Mouse (Mus musculus): ENCODE data around the gene Gp1bb.

The Gp1bb gene

GRCm38 (mm10) chr16:18622019-18622418 is at the start of gene Gp1bb:
TSS of gene Gp1bb (minus strand) at chr16:18622403.
- no peak for DNase-seq (ENCODE audit: low spot score in 2 of 2)

GRCm38 (mm10) chr16:18669914-18670313 is 47.7 kb upstream of the Gp1bb start:
- DNase-seq (ENCODE audit: low spot score in 2 of 2): no peak

- DNase-seq (ENCODE audit: low spot score in 2 of 2): no peak
Observed at GRCm38 (mm10) chr16:18658597-18658996, 36.4 kb upstream of the Gp1bb start.

GRCm38 (mm10) chr16:18655372-18656098 is 33.3 kb upstream of the Gp1bb start:
- peak in 1 of 2 experiments; percentile 18 for DNase-seq (ENCODE audit: low spot score in 2 of 2)

GRCm38 (mm10) chr16:18653290-18654160 is 31.3 kb upstream of the Gp1bb start:
- DNase-seq (ENCODE audit: low spot score in 2 of 2): no peak

- DNase-seq (ENCODE audit: low spot score in 2 of 2): no peak
Observed at GRCm38 (mm10) chr16:18649126-18649525, 26.9 kb upstream of the Gp1bb start.

- DNase-seq (ENCODE audit: low spot score in 2 of 2): no peak
Observed at GRCm38 (mm10) chr16:18645329-18645728, 23.1 kb upstream of the Gp1bb start.

GRCm38 (mm10) chr16:18644485-18644884 is 22.3 kb upstream of the Gp1bb start:
- no peak for DNase-seq (ENCODE audit: low spot score in 2 of 2)

GRCm38 (mm10) chr16:18643406-18643998 is 21.3 kb upstream of the Gp1bb start:
- no peak for DNase-seq (ENCODE audit: low spot score in 2 of 2)

- no peak for DNase-seq (ENCODE audit: low spot score in 2 of 2)
Observed at GRCm38 (mm10) chr16:18642897-18643296, 20.7 kb upstream of the Gp1bb start.

GRCm38 (mm10) chr16:18642291-18642690 is 20.1 kb upstream of the Gp1bb start:
- no peak for DNase-seq (ENCODE audit: low spot score in 2 of 2)

GRCm38 (mm10) chr16:18639382-18639929 is 17.3 kb upstream of the Gp1bb start:
- no peak for DNase-seq (ENCODE audit: low spot score in 2 of 2)

GRCm38 (mm10) chr16:18638396-18638795 is 16.2 kb upstream of the Gp1bb start:
- no peak for DNase-seq (ENCODE audit: low spot score in 2 of 2)

GRCm38 (mm10) chr16:18636804-18637203 is 14.6 kb upstream of the Gp1bb start:
- DNase-seq (ENCODE audit: low spot score in 2 of 2): no peak

- no peak for DNase-seq (ENCODE audit: low spot score in 2 of 2)
Observed at GRCm38 (mm10) chr16:18636401-18636800, 14.2 kb upstream of the Gp1bb start.

GRCm38 (mm10) chr16:18633333-18633732 is 11.1 kb upstream of the Gp1bb start:
- DNase-seq (ENCODE audit: low spot score in 2 of 2): no peak

GRCm38 (mm10) chr16:18632816-18633215 is 10.6 kb upstream of the Gp1bb start:
- no peak for DNase-seq (ENCODE audit: low spot score in 2 of 2)

- DNase-seq (ENCODE audit: low spot score in 2 of 2): no peak
Observed at GRCm38 (mm10) chr16:18632059-18632458, 9.9 kb upstream of the Gp1bb start.

- no peak for DNase-seq (ENCODE audit: low spot score in 2 of 2)
Observed at GRCm38 (mm10) chr16:18631141-18631540, 8.9 kb upstream of the Gp1bb start.

GRCm38 (mm10) chr16:18630291-18630690 is 8.1 kb upstream of the Gp1bb start:
- no peak for DNase-seq (ENCODE audit: low spot score in 2 of 2)

- peak; percentile 18 to 38 for DNase-seq (ENCODE audit: low spot score in 2 of 2)
Observed at GRCm38 (mm10) chr16:18629390-18630231, 7.4 kb upstream of the Gp1bb start, which contains the start of gene Sept5. TSS of gene Sept5 (minus strand) at chr16:18629954.

Data from spleen, postnatal 36 days (tissue).